Mouse (Mus musculus) retina, postnatal 1 day (tissue): ENCODE measurements at regions not wholly inside any gene's neighbourhood (a gene's known extent, or its start where the extent isn't known, plus 50 kb on each side); places are given as distances from the start of the nearest gene placed in this dataset.

Experiments
- DNase-seq: peaks from one replicate; pipeline ENCODE4 v3.0.0-alpha.2; 2012

GRCm38 (mm10) chr15:13765411-13765810 lies 591.9 kb upstream of the Cdh6 start:
- no peak for DNase-seq

- no peak for DNase-seq
These were observed 591.1 kb upstream of the Cdh6 start for GRCm38 (mm10) chr15:13764587-13764986.

GRCm38 (mm10) chr15:13746559-13746958 lies 573.1 kb upstream of the Cdh6 start:
- DNase-seq = no peak

GRCm38 (mm10) chr15:13706276-13706675 lies 532.8 kb upstream of the Cdh6 start:
- peak; percentile 62 for DNase-seq

GRCm38 (mm10) chr15:13705187-13705586 lies 531.7 kb upstream of the Cdh6 start:
- no peak for DNase-seq

GRCm38 (mm10) chr15:13668193-13668592 lies 494.7 kb upstream of the Cdh6 start:
- DNase-seq = no peak

GRCm38 (mm10) chr15:13667278-13667677 lies 493.8 kb upstream of the Cdh6 start:
- DNase-seq = no peak

GRCm38 (mm10) chr15:13662275-13662674 lies 488.8 kb upstream of the Cdh6 start:
- no peak for DNase-seq

- DNase-seq = no peak
These were observed 481.6 kb upstream of the Cdh6 start for GRCm38 (mm10) chr15:13655038-13655437.

- no peak for DNase-seq
These were observed 462.0 kb upstream of the Cdh6 start for GRCm38 (mm10) chr15:13635346-13635940.

GRCm38 (mm10) chr15:13602133-13602532 lies 428.7 kb upstream of the Cdh6 start:
- DNase-seq = no peak

GRCm38 (mm10) chr15:13597856-13598255 lies 424.4 kb upstream of the Cdh6 start:
- no peak for DNase-seq

- DNase-seq = no peak
These were observed 420.3 kb upstream of the Cdh6 start for GRCm38 (mm10) chr15:13593823-13594222.

GRCm38 (mm10) chr15:13590864-13591263 lies 417.4 kb upstream of the Cdh6 start:
- DNase-seq = no peak

GRCm38 (mm10) chr15:13583300-13583699 lies 409.8 kb upstream of the Cdh6 start:
- no peak for DNase-seq

- no peak for DNase-seq
These were observed 408.7 kb upstream of the Cdh6 start for GRCm38 (mm10) chr15:13582134-13582533.

GRCm38 (mm10) chr15:13573621-13574020 lies 400.1 kb upstream of the Cdh6 start:
- no peak for DNase-seq

- DNase-seq = no peak
These were observed 387.4 kb upstream of the Cdh6 start for GRCm38 (mm10) chr15:13560920-13561319.

GRCm38 (mm10) chr15:13549207-13549837 lies 375.8 kb upstream of the Cdh6 start:
- no peak for DNase-seq

GRCm38 (mm10) chr15:13540026-13540425 lies 366.6 kb upstream of the Cdh6 start:
- peak; percentile 13 for DNase-seq

- no peak for DNase-seq
These were observed 360.5 kb upstream of the Cdh6 start for GRCm38 (mm10) chr15:13534017-13534416.

GRCm38 (mm10) chr15:13529960-13530359 lies 356.5 kb upstream of the Cdh6 start:
- DNase-seq = no peak

GRCm38 (mm10) chr15:13529050-13529449 lies 355.6 kb upstream of the Cdh6 start:
- DNase-seq = no peak
